Mouse (Mus musculus) liver, embryonic 11.5 days (tissue): Measurements from ENCODE around the gene Ccl22. TPM values are rescaled to one million over a fixed set of nuclear protein-coding genes. Genes with fewer than 3 reads are reported as not detected.

Experiments
- ATAC-seq: fragments of 200-750 bp; cut with Nextera tagmentation; replicated peaks from 2 replicates; pipeline ENCODE4 v1.8.0; 2017; ENCODE audit warnings: moderate number of reproducible peaks, mild to moderate bottlenecking, moderate TSS enrichment, moderate library complexity; ENCODE audit not compliant: low FRiP score
- DNase-seq: peaks from one replicate; pipeline ENCODE4 v3.0.0-alpha.2; 2017; ENCODE audit warnings: low spot score
- H3K27ac ChIP-seq: fragments of 300-500 bp; sonication (generic); 2 replicates; pipeline ENCODE4 v1.5.1; 2014; ENCODE audit warnings: mild to moderate bottlenecking, low read depth, low read length, control low read depth
- H3K27me3 ChIP-seq: fragments of 300-500 bp; sonication (generic); replicated peaks from 2 replicates; pipeline ENCODE4 v1.6.1; 2014; ENCODE audit warnings: low read length, mixed read lengths; ENCODE audit not compliant: control insufficient read depth, insufficient read depth
- H3K36me3 ChIP-seq: fragments of 300-500 bp; sonication (generic); 2 replicates; pipeline ENCODE4 v1.6.1; 2014; ENCODE audit warnings: mild to moderate bottlenecking, low read length, moderate library complexity, mixed read lengths; ENCODE audit not compliant: control insufficient read depth, insufficient read depth
- H3K4me1 ChIP-seq: fragments of 300-500 bp; sonication (generic); replicated peaks from 2 replicates; pipeline ENCODE4 v1.6.1; 2014; ENCODE audit warnings: low read length, mixed read lengths; ENCODE audit not compliant: control insufficient read depth, insufficient read depth
- H3K4me2 ChIP-seq: fragments of 300-500 bp; sonication (generic); 2 replicates; pipeline ENCODE4 v1.6.1; 2014; ENCODE audit warnings: mild to moderate bottlenecking, control low read depth, moderate library complexity
- H3K4me3 ChIP-seq: fragments of 300-500 bp; sonication (generic); 2 replicates; pipeline ENCODE4 v1.5.1; 2014; ENCODE audit warnings: low read depth, low read length, control low read depth
- H3K9ac ChIP-seq: fragments of 300-500 bp; sonication (generic); 2 replicates; pipeline ENCODE4 v1.6.1; 2014; ENCODE audit warnings: low read depth, low read length, control low read depth
- H3K9me3 ChIP-seq: fragments of 300-500 bp; sonication (generic); 2 replicates; pipeline ENCODE4 v1.6.1; 2016; ENCODE audit warnings: low read length, inconsistent platforms, mixed read lengths; ENCODE audit not compliant: control insufficient read depth
- WGBS: fragments of 180-500 bp; shearing (Covaris S2); extraction: QIAGEN DNeasy Blood & Tissue Kit; methylation state at CpG from one replicate; pipeline ENCODE4 v1.1.7; 2014; 5-methylcytosine and 5-hydroxymethylcytosine counted together
- polyA plus RNA-seq: library from polyadenylated mRNA; unstranded; fragments of >200 nt; fragmentation: Nextera tagmentation; extraction: Ambion mirVana; gene quantifications from 2 replicates; pipeline ENCODE4 v1.2.1, GENCODE M21; 2014

Gene Ccl22
- polyA plus RNA-seq, 1 experiment from 2014 or later: not detected

GRCm38 (mm10) chr8:94741726-94742125, 3.7 kb upstream of the Ccl22 start:
- DNase-seq: no peak
- Histone ChIP-seq H3K9me3 (peaks cover 3% of the 10 kb centered on the region), H3K36me3 (no peaks in the 10 kb centered on the region), H3K4me2 (no peak overlapping the region), H3K4me3 (no peak overlapping the region), H3K4me1 (no peaks in the 10 kb centered on the region), H3K27ac (no peak overlapping the region), H3K27me3 (no peaks in the 10 kb centered on the region), H3K9ac (no peak overlapping the region)
- ATAC-seq: no peak
- WGBS: 89% methylated on average over 4 of the region's 4 CpGs

- no peak overlapping the region for H3K4me2 ChIP-seq
- no peaks in the 10 kb centered on the region for H3K36me3 ChIP-seq
- peaks cover 3% of the 10 kb centered on the region for H3K9me3 ChIP-seq
- no peaks in the 10 kb centered on the region for H3K27me3 ChIP-seq
- DNase-seq (no peak), ATAC-seq (no peak)
- no peak overlapping the region for H3K27ac ChIP-seq
- H3K9ac ChIP-seq: no peak overlapping the region
- no peak overlapping the region for H3K4me3 ChIP-seq
- WGBS: 91% methylated on average over 5 of the region's 5 CpGs
- H3K4me1 ChIP-seq: no peaks in the 10 kb centered on the region
Observed at GRCm38 (mm10) chr8:94744484-94744883, 906 bp upstream of the Ccl22 start.

GRCm38 (mm10) chr8:94744972-94745371, 418 bp upstream of the Ccl22 start:
- no peak for ATAC-seq
- 71% methylated on average over 9 of the region's 9 CpGs for WGBS

GRCm38 (mm10) chr8:94746832-94747231, 1.4 kb downstream of the Ccl22 start:
- no peak overlapping the region for H3K27ac ChIP-seq
- H3K27me3 ChIP-seq: no peaks in the 10 kb centered on the region
- no peak overlapping the region for H3K4me3 ChIP-seq
- no peaks in the 10 kb centered on the region for H3K36me3 ChIP-seq
- no peak overlapping the region for H3K9ac ChIP-seq
- DNase-seq (no peak), ATAC-seq (no peak)
- WGBS: 78% methylated on average over 8 of the region's 8 CpGs
- no peaks in the 10 kb centered on the region for H3K4me1 ChIP-seq
- no peak overlapping the region for H3K4me2 ChIP-seq
- no peaks in the 10 kb centered on the region for H3K9me3 ChIP-seq

More at GRCm38 (mm10) chr8:94744972-94745371, 418 bp upstream of the Ccl22 start:
- Histone ChIP-seq H3K36me3 (no peaks in the 10 kb centered on the region), H3K9me3 (peaks cover 3% of the 10 kb centered on the region), H3K27me3 (no peaks in the 10 kb centered on the region), H3K4me2 (no peak overlapping the region), H3K4me3 (no peak overlapping the region), H3K4me1 (no peaks in the 10 kb centered on the region), H3K9ac (no peak overlapping the region), H3K27ac (no peak overlapping the region)
- no peak for DNase-seq

- no peaks in the 10 kb centered on the region for H3K27me3 ChIP-seq
- no peak overlapping the region for H3K4me3 ChIP-seq
- no peak overlapping the region for H3K27ac ChIP-seq
- H3K36me3 ChIP-seq: no peaks in the 10 kb centered on the region
- ATAC-seq (no peak), DNase-seq (no peak)
- H3K9ac ChIP-seq: no peak overlapping the region
- H3K4me2 ChIP-seq: no peak overlapping the region
- WGBS: 58% methylated on average over 4 of the region's 4 CpGs
- no peaks in the 10 kb centered on the region for H3K9me3 ChIP-seq
- no peaks in the 10 kb centered on the region for H3K4me1 ChIP-seq
Observed at GRCm38 (mm10) chr8:94748363-94748762, 3.0 kb downstream of the Ccl22 start.

- Histone ChIP-seq H3K9me3 (no peaks in the 10 kb centered on the region), H3K36me3 (no peaks in the 10 kb centered on the region), H3K9ac (no peak overlapping the region), H3K4me2 (no peak overlapping the region), H3K4me1 (no peaks in the 10 kb centered on the region), H3K27ac (no peak overlapping the region), H3K27me3 (no peaks in the 10 kb centered on the region), H3K4me3 (no peak overlapping the region)
- DNase-seq (no peak), ATAC-seq (no peak)
- 77% methylated on average over 3 of the region's 3 CpGs for WGBS
Observed at GRCm38 (mm10) chr8:94749942-94750341, 4.6 kb downstream of the Ccl22 start.

- Histone ChIP-seq H3K4me1 (no peaks in the 10 kb centered on the region), H3K9me3 (no peaks in the 10 kb centered on the region), H3K4me2 (no peak overlapping the region), H3K9ac (no peak overlapping the region), H3K4me3 (no peak overlapping the region), H3K27me3 (no peaks in the 10 kb centered on the region), H3K36me3 (no peaks in the 10 kb centered on the region), H3K27ac (no peak overlapping the region)
- DNase-seq (no peak), ATAC-seq (no peak)
- WGBS: 77% methylated on average over 10 of the region's 10 CpGs
Observed at GRCm38 (mm10) chr8:94751023-94751849, 5.8 kb downstream of the Ccl22 start.

- Histone ChIP-seq H3K27me3 (no peaks in the 10 kb centered on the region), H3K4me3 (no peak overlapping the region), H3K4me1 (no peaks in the 10 kb centered on the region), H3K36me3 (no peaks in the 10 kb centered on the region), H3K9me3 (no peaks in the 10 kb centered on the region), H3K27ac (no peak overlapping the region), H3K4me2 (no peak overlapping the region), H3K9ac (no peak overlapping the region)
- WGBS: 81% methylated on average over 2 of the region's 2 CpGs
- ATAC-seq: no peak
- no peak for DNase-seq
Observed at GRCm38 (mm10) chr8:94754006-94754405, 8.6 kb downstream of the Ccl22 start.

GRCm38 (mm10) chr8:94754486-94754885, 9.1 kb downstream of the Ccl22 start:
- whole genome bisulfite sequencing: 68% methylated on average over 2 of the region's 2 CpGs
- no peak for DNase-seq
- Histone ChIP-seq H3K27me3 (no peaks in the 10 kb centered on the region), H3K9me3 (no peaks in the 10 kb centered on the region), H3K27ac (no peak overlapping the region), H3K4me2 (no peak overlapping the region), H3K4me3 (no peak overlapping the region), H3K9ac (no peak overlapping the region), H3K36me3 (no peaks in the 10 kb centered on the region), H3K4me1 (no peaks in the 10 kb centered on the region)
- no peak for ATAC-seq
